Mouse (Mus musculus): ENCODE results near the gene Vwa8.

GRCm38 (mm10) chr14:79185018-79185685 is 336.3 kb downstream of the Vwa8 start:
- no peak for TF ChIP-seq CTCF (IDR thresholded peaks at IDR 0.05; ENCODE audit: control insufficient read depth, insufficient read depth, insufficient read length)
- no peak for TF ChIP-seq CEBPB (IDR thresholded peaks at IDR 0.05; ENCODE audit: low read depth)
- no peak for TF ChIP-seq MAX (IDR thresholded peaks at IDR 0.05)
- TF ChIP-seq USF1 (IDR thresholded peaks at IDR 0.05; ENCODE audit: low read depth) = no peak
